Mouse (Mus musculus): ENCODE data around the gene 6430571L13Rik.
A peak's percentile ranks its signal among the peaks of the same experiment; 100 is the strongest.

Gene 6430571L13Rik

GRCm38 (mm10) chr9:107340911-107341645, 676 bp downstream of the 6430571L13Rik start:
- DNase-seq (ENCODE audit: low spot score) = no peak

- DNase-seq (ENCODE audit: low spot score) = no peak
Measured at GRCm38 (mm10) chr9:107342201-107342709, 1.9 kb downstream of the 6430571L13Rik start.

GRCm38 (mm10) chr9:107343146-107343943, 2.9 kb downstream of the 6430571L13Rik start:
- no peak for DNase-seq (ENCODE audit: low spot score)

- DNase-seq (ENCODE audit: low spot score) = no peak
Measured at GRCm38 (mm10) chr9:107344027-107344426, 3.6 kb downstream of the 6430571L13Rik start.

GRCm38 (mm10) chr9:107346081-107346480, 5.7 kb downstream of the 6430571L13Rik start:
- DNase-seq (ENCODE audit: low spot score) = no peak

GRCm38 (mm10) chr9:107347586-107348183, 7.3 kb downstream of the 6430571L13Rik start:
- DNase-seq (ENCODE audit: low spot score) = no peak

GRCm38 (mm10) chr9:107349321-107349720, 8.9 kb downstream of the 6430571L13Rik start:
- DNase-seq (ENCODE audit: low spot score) = no peak

- DNase-seq (ENCODE audit: low spot score) = no peak
Measured at GRCm38 (mm10) chr9:107354826-107355225, 14.4 kb downstream of the 6430571L13Rik start.

GRCm38 (mm10) chr9:107355870-107356765, 15.7 kb downstream of the 6430571L13Rik start:
- DNase-seq (ENCODE audit: low spot score) = no peak

- peak; percentile 46 for DNase-seq (ENCODE audit: low spot score)
Measured at GRCm38 (mm10) chr9:107357651-107358050, 17.2 kb downstream of the 6430571L13Rik start.

GRCm38 (mm10) chr9:107360989-107361388, 20.6 kb downstream of the 6430571L13Rik start:
- no peak for DNase-seq (ENCODE audit: low spot score)

- DNase-seq (ENCODE audit: low spot score) = no peak
Measured at GRCm38 (mm10) chr9:107366644-107367043, 26.2 kb downstream of the 6430571L13Rik start.

GRCm38 (mm10) chr9:107368302-107368701, 27.9 kb downstream of the 6430571L13Rik start:
- DNase-seq (ENCODE audit: low spot score) = no peak

GRCm38 (mm10) chr9:107369270-107370105, 29.1 kb downstream of the 6430571L13Rik start:
- no peak for DNase-seq (ENCODE audit: low spot score)

- no peak for DNase-seq (ENCODE audit: low spot score)
Measured at GRCm38 (mm10) chr9:107370106-107370463, 29.7 kb downstream of the 6430571L13Rik start.

GRCm38 (mm10) chr9:107372441-107372840, 32.0 kb downstream of the 6430571L13Rik start:
- no peak for DNase-seq (ENCODE audit: low spot score)

- DNase-seq (ENCODE audit: low spot score) = no peak
Measured at GRCm38 (mm10) chr9:107374623-107375022, 34.2 kb downstream of the 6430571L13Rik start.

GRCm38 (mm10) chr9:107375451-107375850, 35.0 kb downstream of the 6430571L13Rik start:
- no peak for DNase-seq (ENCODE audit: low spot score)

GRCm38 (mm10) chr9:107377961-107378512, 37.6 kb downstream of the 6430571L13Rik start:
- no peak for DNase-seq (ENCODE audit: low spot score)

GRCm38 (mm10) chr9:107381723-107382122, 41.3 kb downstream of the 6430571L13Rik start:
- no peak for DNase-seq (ENCODE audit: low spot score)

All from urinary bladder, postnatal 10 days (tissue).